13 mouse cellular contexts compared by ENCODE assay signal in genomic region chr2:84518767-84519166, GRCm38 (mm10). TPM values are rescaled to one million over a fixed set of nuclear protein-coding genes. Genes with fewer than 3 reads are reported as not detected.
DNase-seq lines count a peak whose midpoint lies in the region; ATAC-seq lines count a peak whose summit lies in the region.
"Had no signal": no experiment of that assay in that cellular context is flagged by ENCODE, and none has a peak within 500 bp of the region (broad histone marks: within the 10 kb centered on the region; RNA-seq: fewer than 3 reads in every experiment).

No protein-coding gene starts in this region.

- H3K9me3 ChIP-seq in limb, embryonic 12.5 days = peaks cover 8% of the 10 kb centered on the region; the same call in 1 of the 2 replicates
- no peaks in the 10 kb centered on the region for H3K9me3 ChIP-seq in limb, embryonic 10.5 days (replicated peaks)
- H3K9me3 ChIP-seq in heart, embryonic 11.5 days (replicated peaks; ENCODE audit: control insufficient read depth, low read length) = no peaks in the 10 kb centered on the region
- no peaks in the 10 kb centered on the region for H3K9me3 ChIP-seq in liver, embryonic 12.5 days (replicated peaks)
- H3K9me3 ChIP-seq in forebrain, embryonic 15.5 days = no peaks in the 10 kb centered on the region
- H3K9me3 ChIP-seq: liver, embryonic 13.5 days; midbrain, embryonic 12.5 days had no signal

- no peak overlapping the region for H3K27ac ChIP-seq in limb, embryonic 12.5 days
- H3K27ac ChIP-seq in limb, embryonic 10.5 days = no peak overlapping the region
- H3K27ac ChIP-seq in heart, embryonic 11.5 days (ENCODE audit: low read depth, low read length) = peak overlapping the region; percentile 75
- no peak overlapping the region for H3K27ac ChIP-seq in liver, embryonic 12.5 days
- H3K27ac ChIP-seq in forebrain, embryonic 15.5 days (replicated peaks) = no peak overlapping the region
- H3K27ac ChIP-seq: midbrain, embryonic 12.5 days had no signal

- H3K9ac ChIP-seq in limb, embryonic 12.5 days (replicated peaks) = no peak overlapping the region
- no peak overlapping the region for H3K9ac ChIP-seq in heart, embryonic 11.5 days (ENCODE audit: low read depth, low read length)
- H3K9ac ChIP-seq in liver, embryonic 12.5 days = no peak overlapping the region
- no peak overlapping the region for H3K9ac ChIP-seq in forebrain, embryonic 15.5 days (replicated peaks)
- H3K9ac ChIP-seq: liver, embryonic 13.5 days; midbrain, embryonic 12.5 days had no signal

- 81% methylated on average over 5 of the region's 5 CpGs for WGBS in limb, embryonic 12.5 days
- WGBS in limb, embryonic 10.5 days = 85% methylated on average over 5 of the region's 5 CpGs
- WGBS in heart, embryonic 11.5 days (ENCODE audit: insufficient replicate concordance) = 32% methylated on average over 5 of the region's 5 CpGs
- WGBS in liver, embryonic 12.5 days (ENCODE audit: insufficient replicate concordance) = 59% methylated on average over 5 of the region's 5 CpGs
- WGBS in forebrain, embryonic 15.5 days = 58% methylated on average over 5 of the region's 5 CpGs

- DNase-seq in limb, embryonic 10.5 days (ENCODE audit: low spot score) = no peak
- DNase-seq in ZHBTc4 (ENCODE audit: low read depth, low spot score) = peak; percentile 55
- DNase-seq in cerebellum, postnatal 25 days = no peak
- DNase-seq: liver, embryonic 13.5 days; retina, postnatal 1 day had no signal

- no peak for ATAC-seq in limb, embryonic 12.5 days (ENCODE audit: insufficient number of reproducible peaks, insufficient read depth, low FRiP score, low TSS enrichment, low read depth)
- ATAC-seq in heart, embryonic 11.5 days (replicated peaks; ENCODE audit: insufficient number of reproducible peaks, low FRiP score, low TSS enrichment) = no peak
- no peak for ATAC-seq in liver, embryonic 12.5 days
- no peak for ATAC-seq in forebrain, embryonic 15.5 days (replicated peaks)
- no peak for ATAC-seq in activated CD4-positive, CD25-positive, alpha-beta regulatory T cell, adult 4 months
- ATAC-seq: forebrain, embryonic 14.5 days had no signal

- no peak overlapping the region for H3K4me3 ChIP-seq in limb, embryonic 12.5 days (replicated peaks)
- no peak overlapping the region for H3K4me3 ChIP-seq in limb, embryonic 10.5 days
- no peak overlapping the region for H3K4me3 ChIP-seq in heart, embryonic 11.5 days (ENCODE audit: low read depth, low read length)
- H3K4me3 ChIP-seq in liver, embryonic 12.5 days = no peak overlapping the region
- no peak overlapping the region for H3K4me3 ChIP-seq in forebrain, embryonic 15.5 days
- H3K4me3 ChIP-seq: liver, embryonic 13.5 days; midbrain, embryonic 12.5 days had no signal

- 0 out of 2 replicates have a peak overlapping the region, but pooled peaks have one; percentile 13 for H3K4me2 ChIP-seq in limb, embryonic 12.5 days
- peak overlapping the region; percentile 35 for H3K4me2 ChIP-seq in heart, embryonic 11.5 days
- H3K4me2 ChIP-seq in liver, embryonic 12.5 days = peak overlapping the region; percentile 13; the same call in 1 of the 2 replicates
- no peak overlapping the region for H3K4me2 ChIP-seq in forebrain, embryonic 15.5 days (replicated peaks)
- H3K4me2 ChIP-seq: liver, embryonic 13.5 days; midbrain, embryonic 12.5 days had no signal

- no peaks in the 10 kb centered on the region for H3K36me3 ChIP-seq in limb, embryonic 12.5 days
- no peaks in the 10 kb centered on the region for H3K36me3 ChIP-seq in limb, embryonic 10.5 days
- no peaks in the 10 kb centered on the region for H3K36me3 ChIP-seq in heart, embryonic 11.5 days (ENCODE audit: control insufficient read depth, insufficient read depth, low read length)
- H3K36me3 ChIP-seq in liver, embryonic 12.5 days = no peaks in the 10 kb centered on the region
- H3K36me3 ChIP-seq in forebrain, embryonic 15.5 days = no peaks in the 10 kb centered on the region
- H3K36me3 ChIP-seq: liver, embryonic 13.5 days; midbrain, embryonic 12.5 days had no signal

- no peaks in the 10 kb centered on the region for H3K27me3 ChIP-seq in limb, embryonic 12.5 days
- H3K27me3 ChIP-seq in limb, embryonic 10.5 days (ENCODE audit: low read depth, poor library complexity, severe bottlenecking) = no peaks in the 10 kb centered on the region
- H3K27me3 ChIP-seq in heart, embryonic 11.5 days (ENCODE audit: control insufficient read depth, insufficient read depth, low read length) = no peaks in the 10 kb centered on the region
- no peaks in the 10 kb centered on the region for H3K27me3 ChIP-seq in liver, embryonic 12.5 days (replicated peaks)
- no peaks in the 10 kb centered on the region for H3K27me3 ChIP-seq in forebrain, embryonic 15.5 days
- H3K27me3 ChIP-seq: CH12.LX; liver, embryonic 13.5 days; midbrain, embryonic 12.5 days had no signal

- no peaks in the 10 kb centered on the region; the same call in 1 of the 2 replicates for H3K4me1 ChIP-seq in limb, embryonic 12.5 days (replicated peaks)
- no peaks in the 10 kb centered on the region for H3K4me1 ChIP-seq in limb, embryonic 10.5 days
- 0 out of 2 replicates have a peak, but pooled peaks cover 6% of the 10 kb centered on the region for H3K4me1 ChIP-seq in heart, embryonic 11.5 days (ENCODE audit: control insufficient read depth, insufficient read depth, low read length)
- no peaks in the 10 kb centered on the region for H3K4me1 ChIP-seq in liver, embryonic 12.5 days
- no peaks in the 10 kb centered on the region for H3K4me1 ChIP-seq in forebrain, embryonic 15.5 days
- H3K4me1 ChIP-seq: midbrain, embryonic 12.5 days had no signal

RNA-seq across cellular contexts. Expression of gene Tfpi, which starts 42.2 kb away (rescaled TPM):
- polyA plus RNA-seq in limb, embryonic 12.5 days (2016; fragmentation: Nextera tagmentation; extraction: Ambion mirVana) = 15.1 and 16.2 TPM in 2 replicates
- 12.5 and 13.9 TPM in 2 replicates for polyA plus RNA-seq in limb, embryonic 10.5 days (2016; fragmentation: Nextera tagmentation; extraction: Ambion mirVana)
- 76.3 and 83.8 TPM in 2 replicates for polyA plus RNA-seq in heart, embryonic 11.5 days (2014; fragmentation: Nextera tagmentation; extraction: Ambion mirVana)
- 25.0 and 25.8 TPM in 2 replicates for polyA plus RNA-seq in liver, embryonic 12.5 days (2016; fragmentation: Nextera tagmentation; extraction: Ambion mirVana)
- polyA plus RNA-seq in forebrain, embryonic 15.5 days (2015; fragmentation: Nextera tagmentation; extraction: Ambion mirVana) = 9.7 and 10.7 TPM in 2 replicates
- polyA plus RNA-seq in activated CD4-positive, CD25-positive, alpha-beta regulatory T cell, adult 4 months (2017; shearing (Covaris generic)) = 1 to 10 TPM; 1.4 to 6.1 TPM
